Mouse (Mus musculus): ENCODE results near the gene Pik3r2. TPM values are rescaled to one million over a fixed set of nuclear protein-coding genes. Genes with fewer than 3 reads are reported as not detected.

Gene Pik3r2
- polyA plus RNA-seq, 1 experiment from 2014 or later: 84.5 TPM

GRCm38 (mm10) chr8:70720739-70721138 lies 55.8 kb downstream of the Pik3r2 start:
- peak; percentile 53 for ATAC-seq (ENCODE audit: low FRiP score)
- H3K27me3 ChIP-seq: peaks cover 12% of the 10 kb centered on the region; the same call in 1 of the 2 replicates
- no peaks in the 10 kb centered on the region for H3K36me3 ChIP-seq
- no peaks in the 10 kb centered on the region for H3K9me3 ChIP-seq (replicated peaks)
- H3K27ac ChIP-seq: no peak overlapping the region
- H3K4me3 ChIP-seq: no peak overlapping the region
- 3% methylated on average over 3 of the region's 3 CpGs for WGBS
- no peak overlapping the region for H3K4me2 ChIP-seq (replicated peaks)
- H3K9ac ChIP-seq: no peak overlapping the region
- H3K4me1 ChIP-seq: no peaks in the 10 kb centered on the region

DNA sequence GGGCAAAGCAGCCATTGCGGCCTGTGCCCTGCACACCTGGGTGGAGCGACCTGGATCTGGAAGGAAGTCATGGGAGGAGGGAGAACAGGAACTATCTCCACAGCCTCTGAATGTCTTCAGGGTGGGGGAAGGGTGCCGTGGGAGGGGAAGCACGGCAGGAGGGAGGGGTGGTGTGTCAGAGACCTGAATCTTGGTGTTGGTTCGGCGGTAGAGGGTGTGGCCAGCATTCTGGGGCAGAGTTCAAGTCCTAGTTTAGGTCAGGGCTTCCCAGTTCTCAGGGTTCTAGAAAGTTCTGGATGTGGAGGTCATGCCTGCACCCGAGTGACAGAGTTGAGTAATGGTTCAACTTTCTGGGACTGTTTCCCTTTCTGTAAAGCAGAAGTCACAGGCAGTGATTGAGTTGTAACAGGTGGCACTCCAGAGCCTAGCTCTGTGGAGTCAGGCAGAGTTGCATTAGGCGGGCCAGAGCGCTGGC lies 56.7 kb downstream of the Pik3r2 start:
- Histone ChIP-seq H3K4me2 (replicated peaks) (no peak overlapping the region), H3K27ac (no peak overlapping the region), H3K9ac (no peak overlapping the region), H3K4me1 (no peaks in the 10 kb centered on the region), H3K27me3 (peaks cover 12% of the 10 kb centered on the region; the same call in 1 of the 2 replicates), H3K4me3 (no peak overlapping the region), H3K9me3 (replicated peaks) (no peaks in the 10 kb centered on the region), H3K36me3 (no peaks in the 10 kb centered on the region)
- no peak for ATAC-seq (ENCODE audit: low FRiP score)
- WGBS: 63% methylated on average over 9 of the region's 9 CpGs

DNA sequence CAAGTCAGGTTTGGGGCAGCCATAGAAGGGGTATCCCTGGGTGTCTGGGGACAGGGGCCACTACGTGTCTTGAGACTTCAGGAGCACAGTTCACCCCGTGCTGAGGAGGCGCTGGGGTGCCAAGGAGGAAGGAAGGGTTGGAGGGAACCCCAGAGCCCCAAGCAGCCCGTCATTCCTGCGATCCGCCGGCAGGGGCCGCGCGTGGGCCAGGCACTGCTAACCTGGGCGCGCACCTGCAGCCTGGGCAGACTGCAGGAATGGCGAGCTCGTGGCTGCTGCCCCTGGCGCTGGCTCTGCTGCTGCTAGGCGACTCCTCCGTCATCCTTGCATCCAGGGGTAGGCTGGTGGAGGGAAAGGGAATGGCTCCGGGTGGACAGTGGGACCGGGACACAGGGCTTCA lies 58.2 kb downstream of the Pik3r2 start, which contains the start of gene Gm3336:
Gene Gm3336, plus strand, starts transcription at position 247 of the 400 bp plus-strand sequence.
- Histone ChIP-seq H3K36me3 (no peaks in the 10 kb centered on the region), H3K9ac (no peak within 1 kb of the TSS), H3K9me3 (replicated peaks) (no peaks in the 10 kb centered on the region), H3K27me3 (peaks cover 12% of the 10 kb centered on the region; the same call in 1 of the 2 replicates), H3K4me3 (no peak within 1 kb of the TSS), H3K4me1 (peaks cover 7% of the 10 kb centered on the region; the same call in 1 of the 2 replicates), H3K4me2 (replicated peaks) (0 out of 2 replicates have a peak within 1 kb of the TSS, but pooled peaks have one; percentile 15), H3K27ac (no peak within 1 kb of the TSS)
- no peak; the same call in 1 of the 2 replicates for ATAC-seq (ENCODE audit: low FRiP score)
- 4% methylated on average over 19 of the region's 19 CpGs for WGBS

Small RNA genes lying within 50 kb of the gene (microRNA-seq; reads per million reads assigned to microRNA genes)
- gene Mir7240: 1.6 reads per million

Other genes with a start within 250 kb of the Pik3r2 start
- 313 and 334 TPM in 2 replicates for gene Fkbp8, start 249.0 kb downstream of the Pik3r2 start, polyA plus RNA-seq (2016; fragmentation: Nextera tagmentation; extraction: Ambion mirVana)
- gene Kxd1, start 248.8 kb downstream of the Pik3r2 start, polyA plus RNA-seq (2016; fragmentation: Nextera tagmentation; extraction: Ambion mirVana): 47.1 and 48.5 TPM in 2 replicates
- gene Ell, start 237.3 kb downstream of the Pik3r2 start, polyA plus RNA-seq (2016; fragmentation: Nextera tagmentation; extraction: Ambion mirVana): 19.0 and 19.4 TPM in 2 replicates
- gene Isyna1, start 182.3 kb downstream of the Pik3r2 start, polyA plus RNA-seq (2016; fragmentation: Nextera tagmentation; extraction: Ambion mirVana): 128 and 138 TPM in 2 replicates
- gene Ssbp4, start 167.8 kb downstream of the Pik3r2 start, polyA plus RNA-seq (2016; fragmentation: Nextera tagmentation; extraction: Ambion mirVana): 141 and 143 TPM in 2 replicates
- gene Lrrc25, start 160.6 kb downstream of the Pik3r2 start, polyA plus RNA-seq (2016; fragmentation: Nextera tagmentation; extraction: Ambion mirVana): 0.79 and 1.1 TPM in 2 replicates
- gene Gdf15, start 144.3 kb downstream of the Pik3r2 start, polyA plus RNA-seq (2016; fragmentation: Nextera tagmentation; extraction: Ambion mirVana): 0.15 and 0.17 TPM in 2 replicates
- gene Pgpep1, start 116.3 kb downstream of the Pik3r2 start, polyA plus RNA-seq (2016; fragmentation: Nextera tagmentation; extraction: Ambion mirVana): 101 and 125 TPM in 2 replicates
- 227 and 231 TPM in 2 replicates for gene Lsm4, start 103.5 kb downstream of the Pik3r2 start, polyA plus RNA-seq (2016; fragmentation: Nextera tagmentation; extraction: Ambion mirVana)
- 186 and 217 TPM in 2 replicates for gene Jund, start 77.8 kb downstream of the Pik3r2 start, polyA plus RNA-seq (2016; fragmentation: Nextera tagmentation; extraction: Ambion mirVana)
- gene Iqcn, start 73.3 kb downstream of the Pik3r2 start, polyA plus RNA-seq (2016; fragmentation: Nextera tagmentation; extraction: Ambion mirVana): 0.05 TPM in 1 of 2 replicates, not detected in the other
- not detected in 2 replicates for gene Gm3336, start 58.2 kb downstream of the Pik3r2 start, polyA plus RNA-seq (2016; fragmentation: Nextera tagmentation; extraction: Ambion mirVana)
- gene Pde4c, start 53.0 kb downstream of the Pik3r2 start, polyA plus RNA-seq (2016; fragmentation: Nextera tagmentation; extraction: Ambion mirVana): 0.26 and 0.39 TPM in 2 replicates
- 126 and 134 TPM in 2 replicates for gene Rab3a, start 22.0 kb downstream of the Pik3r2 start, polyA plus RNA-seq (2016; fragmentation: Nextera tagmentation; extraction: Ambion mirVana)
- gene Mpv17l2, start 15.8 kb downstream of the Pik3r2 start, polyA plus RNA-seq (2016; fragmentation: Nextera tagmentation; extraction: Ambion mirVana): 38.2 and 38.3 TPM in 2 replicates
- 16.0 and 17.7 TPM in 2 replicates for gene Mast3, start 28.3 kb upstream of the Pik3r2 start, polyA plus RNA-seq (2016; fragmentation: Nextera tagmentation; extraction: Ambion mirVana)
- gene Il12rb1, start 31.7 kb upstream of the Pik3r2 start, polyA plus RNA-seq (2016; fragmentation: Nextera tagmentation; extraction: Ambion mirVana): not detected in 2 replicates
- gene Arrdc2, start 63.0 kb upstream of the Pik3r2 start, polyA plus RNA-seq (2016; fragmentation: Nextera tagmentation; extraction: Ambion mirVana): 9.8 and 11.1 TPM in 2 replicates
- gene Kcnn1, start 86.5 kb upstream of the Pik3r2 start, polyA plus RNA-seq (2016; fragmentation: Nextera tagmentation; extraction: Ambion mirVana): 22.1 and 23.8 TPM in 2 replicates
- 131 and 139 TPM in 2 replicates for gene Ccdc124, start 97.2 kb upstream of the Pik3r2 start, polyA plus RNA-seq (2016; fragmentation: Nextera tagmentation; extraction: Ambion mirVana)
- 0.25 and 0.68 TPM in 2 replicates for gene Slc5a5, start 116.0 kb upstream of the Pik3r2 start, polyA plus RNA-seq (2016; fragmentation: Nextera tagmentation; extraction: Ambion mirVana)
- 2,266 and 2,767 TPM in 2 replicates for gene Rpl18a, start 120.7 kb upstream of the Pik3r2 start, polyA plus RNA-seq (2016; fragmentation: Nextera tagmentation; extraction: Ambion mirVana)
- 60.5 and 60.8 TPM in 2 replicates for gene Map1s, start 129.2 kb upstream of the Pik3r2 start, polyA plus RNA-seq (2016; fragmentation: Nextera tagmentation; extraction: Ambion mirVana)